Mouse (Mus musculus) C2C12 (cell line): ENCODE measurements around the gene Twist2.

ENCODE experiments used
- CTCF ChIP-seq: IDR thresholded peaks from one replicate; pipeline ENCODE4 v1.5.1; 2011; ENCODE audit not compliant: control insufficient read depth, insufficient read depth, insufficient read length
- MAX ChIP-seq: IDR thresholded peaks from one replicate; pipeline ENCODE4 v1.6.1; 2011; ENCODE audit warnings: mild to moderate bottlenecking, control low read depth
- USF1 ChIP-seq: IDR thresholded peaks from one replicate; pipeline ENCODE4 v1.6.1; 2011; ENCODE audit warnings: low read depth, mild to moderate bottlenecking, control low read depth, moderate library complexity

GRCm38 (mm10) chr1:91816067-91816466 is 14.8 kb downstream of the Twist2 start:
- TF ChIP-seq CTCF (no peak), USF1 (no peak), MAX (no peak)
